Mouse (Mus musculus) CH12.LX (cell line): ENCODE results near the gene Gm17490. TPM values are rescaled to one million over a fixed set of nuclear protein-coding genes. Genes with fewer than 3 reads are reported as not detected.

Experiments used
- DNase-seq: peaks from one replicate; pipeline ENCODE4 v3.0.0-alpha.2; 2013; ENCODE audit errors: extremely low read depth
- H3K27ac ChIP-seq: 2 replicates; pipeline ENCODE4 v1.5.1; 2012; ENCODE audit warnings: low read depth, mild to moderate bottlenecking, control low read depth, moderate library complexity; ENCODE audit not compliant: insufficient read depth
- H3K27me3 ChIP-seq: replicated peaks from 2 replicates; pipeline ENCODE3; 2012; ENCODE audit warnings: inconsistent platforms
- H3K36me3 ChIP-seq, 2 experiments: replicated peaks in 1 of 2; 2 replicates each; pipeline versions ENCODE3 to v1.6.1; 2012; ENCODE audit warnings: inconsistent platforms in 1 of 2, low read length in 1 of 2, mild to moderate bottlenecking in 1 of 2, mixed read lengths in 1 of 2, moderate library complexity in 1 of 2; ENCODE audit not compliant: control insufficient read depth in 1 of 2, insufficient read depth in 1 of 2
- H3K4me1 ChIP-seq, 2 experiments: 2 replicates each; pipeline ENCODE4 v1.6.1; 2012; ENCODE audit warnings: inconsistent platforms in 1 of 2, moderate library complexity in 1 of 2; ENCODE audit not compliant: insufficient read depth in 2 of 2, control insufficient read depth in 1 of 2
- H3K4me2 ChIP-seq: 2 replicates; pipeline ENCODE4 v1.6.1; 2012; ENCODE audit warnings: low read depth, mild to moderate bottlenecking, control low read depth; ENCODE audit not compliant: poor library complexity, insufficient read depth, severe bottlenecking
- H3K4me3 ChIP-seq, 3 experiments: fragments of 150-350 bp in 1 of 3; sonication (generic) in 1 of 3; replicated peaks in 1 of 3; 2 replicates each; pipeline versions ENCODE3 to v1.5.1; 2011 to 2012; ENCODE audit warnings: low read depth in 2 of 3, low read length in 2 of 3, mild to moderate bottlenecking in 2 of 3, moderate library complexity in 2 of 3, control low read depth in 1 of 3, improper control_type of control experiment in 1 of 3, inconsistent platforms in 1 of 3, mixed read lengths in 1 of 3; ENCODE audit not compliant: poor library complexity in 1 of 3
- H3K79me2 ChIP-seq: replicated peaks from 2 replicates; pipeline ENCODE4 v1.6.1; 2012; ENCODE audit warnings: mild to moderate bottlenecking, moderate library complexity; ENCODE audit not compliant: control insufficient read depth, poor library complexity, insufficient read depth, severe bottlenecking; ENCODE audit errors: extremely low read depth
- H3K9ac ChIP-seq: 2 replicates; pipeline ENCODE4 v1.6.1; 2012; ENCODE audit warnings: low read depth, mild to moderate bottlenecking, control low read depth, moderate library complexity; ENCODE audit not compliant: insufficient read depth
- H3K9me3 ChIP-seq: replicated peaks from 2 replicates; pipeline ENCODE3; 2012; ENCODE audit warnings: low read length, inconsistent platforms, mixed read lengths
- CHD1 ChIP-seq: IDR thresholded peaks from 2 replicates; pipeline ENCODE4 v1.6.1; 2012; ENCODE audit warnings: low read depth, low read length, improper control_type of control experiment, inconsistent platforms
- CHD2 ChIP-seq: IDR thresholded peaks from 2 replicates; pipeline ENCODE4 v1.6.1; 2011; ENCODE audit warnings: low read length, improper control_type of control experiment
- CTCF ChIP-seq, 2 experiments: IDR thresholded peaks in 1 of 2; conservative IDR thresholded peaks in 1 of 2; 2 replicates each; pipeline ENCODE4 v1.5.1; 2011 to 2012; ENCODE audit warnings: low read depth in 2 of 2, low read length in 2 of 2, improper control_type of control experiment in 1 of 2, inconsistent platforms in 1 of 2, mild to moderate bottlenecking in 1 of 2, moderate library complexity in 1 of 2
- E2F4 ChIP-seq: IDR thresholded peaks from 2 replicates; pipeline ENCODE4 v1.6.1; 2011; ENCODE audit warnings: low read depth, low read length, improper control_type of control experiment; ENCODE audit not compliant: insufficient replicate concordance
- ELF1 ChIP-seq: IDR thresholded peaks from 2 replicates; pipeline ENCODE4 v1.6.1; 2014; ENCODE audit warnings: low read depth, mild to moderate bottlenecking, inconsistent platforms, low read length, improper control_type of control experiment
- ETS1 ChIP-seq: conservative IDR thresholded peaks from 2 replicates; pipeline ENCODE4 v1.6.1; 2012; ENCODE audit warnings: low read depth, mild to moderate bottlenecking, inconsistent platforms, low read length, improper control_type of control experiment, moderate library complexity
- GABPA ChIP-seq: IDR thresholded peaks from 2 replicates; pipeline ENCODE4 v1.6.1; 2012; ENCODE audit warnings: low read depth, low read length, improper control_type of control experiment, inconsistent platforms; ENCODE audit not compliant: insufficient replicate concordance
- IRF4 ChIP-seq: IDR thresholded peaks from 2 replicates; pipeline ENCODE4 v1.6.1; 2014; ENCODE audit warnings: low read depth, mild to moderate bottlenecking, inconsistent platforms, low read length, improper control_type of control experiment
- JUN ChIP-seq: IDR thresholded peaks from 2 replicates; pipeline ENCODE4 v1.6.1; 2011; ENCODE audit warnings: low read depth, mild to moderate bottlenecking, low read length, improper control_type of control experiment, moderate library complexity; ENCODE audit not compliant: insufficient read depth
- JUND ChIP-seq: conservative IDR thresholded peaks from 2 replicates; pipeline ENCODE4 v1.6.1; 2011; ENCODE audit warnings: low read depth, low read length, improper control_type of control experiment
- KAT2A ChIP-seq: IDR thresholded peaks from 2 replicates; pipeline ENCODE4 v1.6.1; 2012; ENCODE audit warnings: low read length, improper control_type of control experiment, inconsistent platforms; ENCODE audit not compliant: insufficient replicate concordance
- MAFK ChIP-seq: IDR thresholded peaks from 2 replicates; pipeline ENCODE4 v1.6.1; 2011; ENCODE audit warnings: low read length, improper control_type of control experiment; ENCODE audit not compliant: insufficient replicate concordance
- MEF2A ChIP-seq: IDR thresholded peaks from 2 replicates; pipeline ENCODE4 v1.6.1; 2014; ENCODE audit warnings: low read depth, mild to moderate bottlenecking, inconsistent platforms, low read length, improper control_type of control experiment, borderline replicate concordance
- MXI1 ChIP-seq: IDR thresholded peaks from 2 replicates; pipeline ENCODE4 v1.6.1; 2011; ENCODE audit warnings: mild to moderate bottlenecking, low read depth, low read length, improper control_type of control experiment
- MYC ChIP-seq: IDR thresholded peaks from 2 replicates; pipeline ENCODE4 v1.6.1; 2011; ENCODE audit warnings: low read depth, mild to moderate bottlenecking, improper control_type of control experiment, low read length
- NELFE ChIP-seq: IDR thresholded peaks from 2 replicates; pipeline ENCODE4 v1.6.1; 2011; ENCODE audit warnings: low read depth, low read length, improper control_type of control experiment
- NRF1 ChIP-seq: IDR thresholded peaks from 2 replicates; pipeline ENCODE4 v1.6.1; 2014; ENCODE audit warnings: low read depth, mild to moderate bottlenecking, inconsistent platforms, low read length, improper control_type of control experiment, moderate library complexity
- PAX5 ChIP-seq: IDR thresholded peaks from 2 replicates; pipeline ENCODE4 v1.6.1; 2012; ENCODE audit warnings: low read length, inconsistent platforms, mixed read lengths
- POLR2A ChIP-seq: IDR thresholded peaks from 2 replicates; pipeline ENCODE4 v1.6.1; 2011; ENCODE audit warnings: low read depth, mild to moderate bottlenecking, improper control_type of control experiment, low read length
- POLR2AphosphoS2 ChIP-seq: IDR thresholded peaks from 2 replicates; pipeline ENCODE4 v1.6.1; 2011; ENCODE audit warnings: low read depth, low read length, improper control_type of control experiment
- RCOR1 ChIP-seq: conservative IDR thresholded peaks from 2 replicates; pipeline ENCODE4 v1.6.1; 2012; ENCODE audit warnings: low read depth, mild to moderate bottlenecking, inconsistent platforms, low read length, improper control_type of control experiment
- SIN3A ChIP-seq: IDR thresholded peaks from 2 replicates; pipeline ENCODE4 v1.6.1; 2012; ENCODE audit warnings: low read length, improper control_type of control experiment, inconsistent platforms
- SMC3 ChIP-seq: IDR thresholded peaks from 2 replicates; pipeline ENCODE4 v1.6.1; 2011; ENCODE audit warnings: low read depth, low read length, improper control_type of control experiment
- TCF12 ChIP-seq: IDR thresholded peaks from 2 replicates; pipeline ENCODE4 v1.6.1; 2014; ENCODE audit warnings: low read depth, mild to moderate bottlenecking, inconsistent platforms, low read length, improper control_type of control experiment
- USF1 ChIP-seq: IDR thresholded peaks from 2 replicates; pipeline ENCODE4 v1.6.1; 2014; ENCODE audit warnings: low read depth, mild to moderate bottlenecking, inconsistent platforms, low read length, improper control_type of control experiment
- USF2 ChIP-seq: conservative IDR thresholded peaks from 2 replicates; pipeline ENCODE4 v1.6.1; 2011; ENCODE audit warnings: low read depth, low read length, improper control_type of control experiment
- ZC3H11A ChIP-seq: IDR thresholded peaks from 2 replicates; pipeline ENCODE4 v1.6.1; 2012; ENCODE audit warnings: low read depth, mild to moderate bottlenecking, inconsistent platforms, low read length, improper control_type of control experiment
- ZMIZ1 ChIP-seq: IDR thresholded peaks from 2 replicates; pipeline ENCODE4 v1.6.1; 2012; ENCODE audit warnings: low read depth, mild to moderate bottlenecking, inconsistent platforms, low read length, improper control_type of control experiment
- ZNF384 ChIP-seq: IDR thresholded peaks from 2 replicates; pipeline ENCODE4 v1.6.1; 2012; ENCODE audit warnings: low read depth, low read length, improper control_type of control experiment, inconsistent platforms
- dilution Hi-C: fragments of 300-500 bp; cut with MboI; formaldehyde crosslinking; loops from 2 replicates; pipeline ENCODE4 v1.14.3; 2020; ENCODE audit warnings: low sequenced_read_pairs; ENCODE audit not compliant: extremely low pct_unique_long_range_greater_than_20kb, extremely low pct_ligation_motif_present
- in situ Hi-C: fragments of 300-500 bp; cut with MboI; formaldehyde crosslinking; loops from 3 replicates; pipeline ENCODE4 v1.14.3; 2019; ENCODE audit warnings: low sequenced_read_pairs, low pct_ligation_motif_present, low pct_unique_long_range_greater_than_20kb, mixed read lengths
- polyA plus RNA-seq: library from polyadenylated mRNA; unstranded; fragments of >175 nt; gene quantifications from 2 replicates; pipeline ENCODE4 v1.2.1, GENCODE M21; 2012; ENCODE audit warnings: low read depth; ENCODE audit not compliant: insufficient read length
- total RNA-seq, 2 experiments: library from RNA; depleted of rRNA; stranded (reverse); fragments of 300-350 nt in 1 of 2; fragments of >200 nt in 1 of 2; gene quantifications; 2 replicates each; pipeline ENCODE4 v1.2.3; 2012 to 2014

The Gm17490 gene
- total and polyA plus RNA-seq, 3 experiments = not detected

DNA sequence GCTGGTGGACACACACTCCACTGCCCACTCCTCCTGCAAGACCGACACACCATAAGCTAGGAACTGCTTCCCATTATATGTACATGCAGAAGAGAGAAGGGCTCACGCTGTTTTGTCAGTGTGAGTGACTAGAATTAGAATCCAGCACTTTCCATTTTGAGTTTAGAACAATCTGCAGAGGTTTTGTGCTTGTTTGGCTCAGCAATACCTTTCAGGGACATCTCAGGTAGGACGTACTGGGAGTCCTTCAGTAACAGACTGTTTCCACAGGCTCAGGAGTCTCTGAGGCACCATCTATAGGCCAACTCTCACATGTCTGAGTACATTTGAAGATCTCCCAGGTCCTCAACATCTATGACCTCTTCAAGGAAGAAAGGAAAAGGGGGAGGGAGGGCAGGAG lies 26.1 kb upstream of the Gm17490 start:
- Histone ChIP-seq H3K79me2 (peaks cover 4% of the 10 kb centered on the region), H3K9me3 (no peaks in the 10 kb centered on the region), H3K27me3 (no peaks in the 10 kb centered on the region), H3K27ac (0 out of 2 replicates have a peak overlapping the region, but pooled peaks have one; percentile 53), H3K4me1 (peaks cover 20 to 71% of the 10 kb centered on the region in 2 experiments), H3K9ac (no peak overlapping the region), H3K4me3 (no peak overlapping the region), H3K4me2 (no peak overlapping the region), H3K36me3 (peaks cover 4 to 7% of the 10 kb centered on the region in 2 experiments)
- in situ Hi-C loops (no loop called here), dilution Hi-C loops (no loop called here)
- TF ChIP-seq IRF4 (no peak), ZC3H11A (no peak), USF1 (no peak), E2F4 (no peak), POLR2A (no peak), SIN3A (no peak), MEF2A (no peak), SMC3 (no peak), NRF1 (no peak), CTCF (conservative IDR thresholded peaks at IDR 0.05 in 1 of 2, IDR thresholded peaks at IDR 0.05 in 1 of 2; ENCODE audit: low read depth in 2 of 2, low read length in 2 of 2) (no peak), JUN (no peak), ZNF384 (no peak), ZMIZ1 (no peak), TCF12 (no peak), POLR2AphosphoS2 (no peak), ETS1 (no peak), MAFK (no peak), MYC (no peak), USF2 (no peak), CHD2 (no peak)
- no peak for DNase-seq

DNA sequence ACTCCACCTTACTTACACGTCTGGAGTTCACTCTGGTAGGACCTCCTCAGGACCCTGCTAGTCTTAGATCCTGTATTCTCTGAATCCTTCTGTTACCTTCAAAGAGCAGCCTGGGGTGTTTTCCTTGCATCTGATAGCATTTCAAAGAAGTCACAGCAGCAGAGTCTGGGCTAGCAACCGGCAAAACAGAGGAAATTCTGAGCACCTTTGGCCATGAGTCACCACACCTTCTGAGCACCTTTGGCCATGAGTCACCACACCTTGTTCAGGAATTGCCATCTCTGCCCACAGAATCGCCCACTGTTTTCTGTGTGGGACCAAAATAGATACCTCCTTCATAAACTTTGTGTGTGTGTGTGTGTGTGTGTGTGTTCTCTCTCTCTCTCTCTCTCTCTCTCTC lies 25.4 kb upstream of the Gm17490 start:
- dilution Hi-C loops = no loop called here
- in situ Hi-C loops = no loop called here
- no peaks in the 10 kb centered on the region for H3K27me3 ChIP-seq
- peaks cover 4 to 7% of the 10 kb centered on the region in 2 experiments for H3K36me3 ChIP-seq
- H3K4me2 ChIP-seq = no peak overlapping the region
- H3K4me1 ChIP-seq = peaks cover 20 to 71% of the 10 kb centered on the region in 2 experiments
- no peaks in the 10 kb centered on the region for H3K9me3 ChIP-seq
- no peak overlapping the region for H3K9ac ChIP-seq
- H3K4me3 ChIP-seq = no peak overlapping the region
- TF ChIP-seq MXI1 (no peak), NELFE (no peak), KAT2A (no peak), CHD2 (no peak), ZNF384 (no peak), GABPA (no peak), ELF1 (no peak), POLR2A (no peak), USF2 (no peak), NRF1 (no peak), JUND (no peak), CHD1 (no peak), ZMIZ1 (no peak), PAX5 (no peak), RCOR1 (no peak), E2F4 (no peak)
- H3K27ac ChIP-seq = peak overlapping the region; percentile 4; the same call in 1 of the 2 replicates
- H3K79me2 ChIP-seq = peaks cover 6% of the 10 kb centered on the region
- no peak for DNase-seq
